Mouse (Mus musculus) stomach, postnatal 0 days (tissue): ENCODE measurements around the gene Abcc3.

Source experiments
- CTCF ChIP-seq: IDR thresholded peaks from 2 replicates; pipeline ENCODE4 v1.5.1; 2016; ENCODE audit warnings: antibody characterized with exemption, low read depth, mild to moderate bottlenecking, moderate library complexity
- EP300 ChIP-seq: optimal IDR thresholded peaks from 2 replicates; pipeline ENCODE3; 2016; ENCODE audit warnings: antibody characterized with exemption

DNA sequence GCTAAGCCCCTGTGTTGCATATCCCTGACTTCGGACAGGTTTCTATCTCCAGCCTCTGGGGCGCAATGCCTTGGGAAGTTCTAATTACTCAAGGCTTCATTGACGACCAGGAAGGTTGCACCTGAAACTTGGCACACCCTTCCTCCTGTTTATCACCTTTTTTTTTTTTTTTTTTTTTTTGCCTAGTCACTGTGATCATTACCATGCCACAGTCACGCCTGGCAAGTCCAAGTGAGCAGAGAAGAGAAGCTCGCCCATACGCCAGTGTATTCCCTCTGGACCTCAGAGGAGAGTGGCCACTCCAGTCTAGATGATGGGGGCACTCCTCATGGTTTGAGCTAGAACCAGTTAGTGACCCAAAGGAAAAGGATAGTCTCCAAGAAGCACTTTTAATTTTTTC, 2.0 kb downstream of the Abcc3 start:
- no peak for TF ChIP-seq CTCF
- TF ChIP-seq EP300 = no peak
